Mouse (Mus musculus) cortical plate, adult 2 months (tissue): ENCODE measurements around the gene Tctex1d1.

Experiments used
- CTCF ChIP-seq: fragments of 200-500 bp; IDR thresholded peaks from 2 replicates; pipeline ENCODE4 v1.5.1; 2011; ENCODE audit warnings: mild to moderate bottlenecking, control low read depth, low read length; ENCODE audit not compliant: insufficient read depth; ENCODE audit errors: extremely low read depth
- POLR2A ChIP-seq: fragments of 200-500 bp; IDR thresholded peaks from 2 replicates; pipeline ENCODE4 v1.6.1; 2011; ENCODE audit warnings: mild to moderate bottlenecking, low read length, control low read depth; ENCODE audit not compliant: insufficient read depth; ENCODE audit errors: extremely low read depth

DNA sequence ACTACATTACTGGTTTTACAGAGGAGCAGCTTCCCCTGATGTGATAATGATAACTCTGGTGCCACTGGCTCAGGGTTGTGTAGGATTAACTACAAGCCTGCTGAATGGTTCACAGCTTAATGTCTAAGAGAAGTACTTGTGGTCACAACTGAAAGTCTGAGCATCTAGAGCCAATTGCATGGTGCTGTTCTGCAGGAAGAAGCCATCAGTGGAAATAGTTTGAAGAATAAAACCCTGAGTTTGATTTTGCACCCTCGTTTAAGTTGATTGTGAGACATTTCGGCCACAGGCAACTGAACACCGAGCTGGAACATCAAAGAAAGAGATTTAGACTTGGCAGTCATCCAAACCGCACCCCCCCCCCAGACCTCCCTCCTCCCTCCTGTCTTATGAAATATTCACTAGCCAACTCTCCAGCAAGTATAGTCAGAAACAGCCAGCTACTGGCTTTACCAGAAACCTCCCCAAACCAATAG lies 28.6 kb downstream of the Tctex1d1 start:
- no peak for TF ChIP-seq POLR2A
- TF ChIP-seq CTCF = no peak
